Mouse (Mus musculus) mature B cell (primary cell): ENCODE data around the gene Pid1.

Experiments
- in situ Hi-C: fragments of 300-500 bp; cut with MboI; formaldehyde crosslinking; loops from 2 replicates; pipeline ENCODE4 v1.14.3; 2019

Pid1 gene

GRCm38 (mm10) chr1:84056884-84057630, 306.9 kb downstream of the Pid1 start:
- in situ Hi-C loops: no loop called here

- in situ Hi-C loops: no loop called here
Observed at GRCm38 (mm10) chr1:84056306-84056705, 307.7 kb downstream of the Pid1 start.

- in situ Hi-C loops: no loop called here
Observed at GRCm38 (mm10) chr1:84025746-84026145, 338.2 kb downstream of the Pid1 start.

- in situ Hi-C loops: no loop called here
Observed at GRCm38 (mm10) chr1:84012871-84013375, 351.1 kb downstream of the Pid1 start.

- in situ Hi-C loops: no loop called here
Observed at GRCm38 (mm10) chr1:84002630-84003029, 361.4 kb downstream of the Pid1 start.
